Mouse (Mus musculus): ENCODE data around the gene Mip. TPM values are rescaled to one million over a fixed set of nuclear protein-coding genes. Genes with fewer than 3 reads are reported as not detected.
"Not testable (repeated sequence)": the region's sequence is repeated elsewhere in the genome, so short reads cannot be mapped to it uniquely, and the experiment has no call there.

The Mip gene
- total RNA-seq, 2 experiments from 2014 or later = not detected

- peak; percentile 56 for ATAC-seq (replicated peaks; ENCODE audit: low FRiP score, poor library complexity, severe bottlenecking)
Measured at GRCm38 (mm10) chr10:128240131-128240530, 14.5 kb downstream of the Mip start.

GRCm38 (mm10) chr10:128243252-128243651 lies 17.6 kb downstream of the Mip start:
- no peak for ATAC-seq (replicated peaks; ENCODE audit: low FRiP score, poor library complexity, severe bottlenecking)

DNA sequence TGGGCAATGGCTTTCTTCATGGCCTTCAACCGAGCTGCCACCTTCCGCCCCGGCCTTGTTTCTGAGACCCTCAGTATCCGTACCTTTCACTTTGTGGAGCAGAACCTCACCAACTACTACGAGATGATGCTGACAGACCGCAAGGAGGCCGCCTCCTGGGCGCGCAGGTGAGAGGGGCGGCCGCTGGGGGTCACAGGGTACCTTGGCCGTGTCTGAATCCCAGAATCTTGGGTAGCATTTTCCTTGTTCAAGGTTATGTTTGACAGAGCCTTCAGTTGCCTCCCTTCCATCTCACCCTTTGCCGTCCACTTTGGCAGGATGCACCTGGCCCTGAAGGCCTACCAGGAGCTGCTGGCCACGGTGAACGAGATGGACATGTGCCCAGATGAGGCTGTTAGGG lies 18.5 kb downstream of the Mip start:
- no peak for ATAC-seq (replicated peaks; ENCODE audit: low FRiP score, poor library complexity, severe bottlenecking)

GRCm38 (mm10) chr10:128247020-128247732 lies 21.5 kb downstream of the Mip start:
- ATAC-seq (replicated peaks; ENCODE audit: low FRiP score, poor library complexity, severe bottlenecking) = no peak

GRCm38 (mm10) chr10:128250565-128250964 lies 24.9 kb downstream of the Mip start:
- no peak for ATAC-seq (replicated peaks; ENCODE audit: low FRiP score, poor library complexity, severe bottlenecking)

DNA sequence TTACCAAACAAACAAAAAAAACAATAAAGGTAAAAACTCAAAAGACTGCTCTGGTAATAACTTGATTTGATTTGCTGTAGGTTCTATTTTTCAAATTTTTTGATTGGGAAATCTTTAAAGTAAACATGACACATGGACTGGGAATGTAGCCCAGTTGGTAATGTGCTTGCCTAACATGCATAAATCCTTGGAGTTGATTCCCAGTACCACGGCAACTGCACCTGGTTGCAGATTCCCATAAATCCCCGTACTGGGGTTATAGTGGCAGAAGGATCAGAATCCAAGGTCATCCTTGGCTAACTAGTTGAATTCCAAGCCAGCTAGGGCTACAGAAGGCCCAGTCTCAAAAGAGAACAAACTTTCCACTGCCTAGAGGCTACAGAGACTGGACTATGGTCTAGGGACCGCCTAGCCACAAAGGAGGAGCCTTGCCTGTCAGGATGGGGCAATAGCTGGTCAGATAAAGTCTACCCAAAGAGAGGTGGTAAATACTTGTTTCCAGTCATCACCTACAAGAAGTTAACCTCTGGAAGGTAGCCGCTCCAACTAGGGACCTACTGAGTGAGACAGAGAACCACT lies 28.1 kb downstream of the Mip start, which contains the start of gene Apon:
Apon (plus strand) TSS at position 420 of the 579 bp plus-strand sequence.
- ATAC-seq (replicated peaks; ENCODE audit: low FRiP score, poor library complexity, severe bottlenecking) = no peak

GRCm38 (mm10) chr10:128255925-128256324 lies 30.3 kb downstream of the Mip start:
- no peak for ATAC-seq (replicated peaks; ENCODE audit: low FRiP score, poor library complexity, severe bottlenecking)

DNA sequence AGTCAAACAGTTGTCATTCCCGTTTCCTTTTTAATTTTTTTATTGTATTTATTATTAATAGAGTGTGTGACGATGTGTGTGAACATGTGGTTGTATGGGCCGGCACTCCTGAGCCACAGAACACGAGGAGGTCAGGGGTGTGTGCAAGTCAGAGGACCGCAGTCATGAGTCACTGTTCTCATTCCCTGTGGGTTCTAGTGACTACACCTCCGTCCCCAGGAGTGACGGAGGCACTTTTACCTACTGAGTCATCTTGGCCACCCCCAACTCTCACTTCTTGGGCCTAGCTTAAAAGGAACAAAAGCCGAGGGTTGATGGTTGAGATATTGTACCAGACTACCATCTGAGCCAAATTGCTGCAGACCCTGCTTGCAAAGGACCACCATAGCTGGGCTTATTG lies 30.7 kb downstream of the Mip start:
- no peak for ATAC-seq (replicated peaks; ENCODE audit: low FRiP score, poor library complexity, severe bottlenecking)

DNA sequence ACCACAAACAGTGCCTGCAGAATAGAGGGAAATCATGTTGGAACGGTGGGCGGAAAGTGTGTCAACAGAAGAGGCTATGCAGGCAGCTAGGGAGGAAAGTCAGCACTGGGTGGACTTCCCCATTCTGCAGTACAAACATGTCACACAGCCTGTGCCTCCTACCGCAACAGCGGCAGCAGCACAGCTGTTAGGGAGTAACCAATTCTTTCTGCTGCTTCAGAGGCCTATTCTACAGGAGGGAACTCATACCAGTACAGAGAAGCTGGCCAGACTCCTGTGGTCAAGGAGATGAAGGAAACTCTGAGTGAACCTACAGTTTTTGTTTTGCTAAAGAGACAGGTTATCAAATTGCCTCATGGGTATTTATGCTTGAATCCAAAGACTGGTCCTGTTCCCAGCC lies 33.3 kb downstream of the Mip start:
- no peak for ATAC-seq (replicated peaks; ENCODE audit: low FRiP score, poor library complexity, severe bottlenecking)

GRCm38 (mm10) chr10:128259946-128260345 lies 34.3 kb downstream of the Mip start:
- no peak for ATAC-seq (replicated peaks; ENCODE audit: low FRiP score, poor library complexity, severe bottlenecking)

GRCm38 (mm10) chr10:128260376-128260775 lies 34.7 kb downstream of the Mip start:
- ATAC-seq (replicated peaks; ENCODE audit: low FRiP score, poor library complexity, severe bottlenecking) = not testable (repeated sequence)

- no peak for ATAC-seq (replicated peaks; ENCODE audit: low FRiP score, poor library complexity, severe bottlenecking)
Measured at GRCm38 (mm10) chr10:128262300-128262699, 36.7 kb downstream of the Mip start.

DNA sequence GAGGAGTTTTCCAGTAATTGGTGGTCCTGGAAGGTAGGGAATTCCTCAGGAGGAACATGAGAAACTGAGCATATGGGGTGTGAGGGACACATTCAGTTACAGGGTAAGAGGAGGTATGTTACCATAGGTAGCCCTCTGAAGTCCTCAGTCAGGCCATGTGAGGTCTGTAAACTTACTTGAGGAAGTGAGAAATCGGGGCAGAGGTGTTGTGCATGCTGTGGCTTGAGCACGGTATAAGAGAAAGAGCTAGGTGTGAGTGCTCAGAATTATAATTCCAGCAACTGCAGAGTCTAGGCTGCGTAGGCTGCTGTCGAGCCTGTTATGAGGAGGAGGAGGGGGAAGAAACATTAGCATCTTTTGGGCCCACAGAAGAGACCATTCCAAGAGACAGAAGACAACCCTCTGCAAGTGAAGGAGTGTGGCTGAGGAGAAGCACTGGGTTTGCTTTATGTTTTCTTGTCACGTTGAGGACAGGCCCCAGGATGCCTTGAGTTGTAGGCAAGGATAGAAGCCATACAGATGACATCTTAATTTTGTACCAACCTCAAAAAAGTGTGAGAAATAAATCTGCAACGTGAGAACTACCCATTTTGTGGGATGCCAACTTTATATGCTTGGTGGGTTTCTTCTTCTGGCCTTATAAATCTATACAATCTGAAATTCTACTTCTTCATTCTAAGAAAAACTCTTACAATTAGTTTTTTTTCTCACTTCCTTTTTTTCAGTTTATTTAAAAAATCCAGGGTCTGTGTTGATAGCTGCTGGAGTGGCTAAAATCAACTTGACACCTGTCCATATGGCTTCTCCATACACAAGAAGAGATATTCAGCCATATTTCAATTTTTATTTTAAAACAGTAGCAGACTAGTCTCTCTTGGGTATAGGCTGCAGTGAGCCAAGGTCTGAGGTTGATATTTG lies 38.0 kb downstream of the Mip start:
- no peak for ATAC-seq (replicated peaks; ENCODE audit: low FRiP score, poor library complexity, severe bottlenecking)

DNA sequence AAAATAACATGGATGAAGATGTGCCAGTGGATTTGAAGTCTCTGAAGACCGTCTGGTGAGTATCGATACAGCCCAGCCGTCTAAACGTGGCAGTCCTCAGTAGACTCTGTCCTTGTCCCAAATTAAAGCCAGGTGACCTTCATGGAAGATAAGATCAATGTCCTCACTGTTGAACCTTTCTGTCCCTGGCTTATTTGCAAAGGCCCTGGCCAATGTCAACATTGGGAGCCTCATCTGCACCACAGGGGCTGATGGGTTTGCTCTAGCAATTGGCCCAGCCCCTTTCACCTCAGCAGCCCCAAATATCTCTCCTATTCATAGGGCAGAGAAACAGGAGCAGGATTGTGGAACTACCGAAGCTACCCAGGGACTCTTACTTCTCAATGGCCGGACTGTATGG lies 42.7 kb downstream of the Mip start, which contains the start of gene Apof:
Apof (plus strand) TSS at position 301 of the 400 bp plus-strand sequence.
- ATAC-seq (replicated peaks; ENCODE audit: low FRiP score, poor library complexity, severe bottlenecking) = no peak

DNA sequence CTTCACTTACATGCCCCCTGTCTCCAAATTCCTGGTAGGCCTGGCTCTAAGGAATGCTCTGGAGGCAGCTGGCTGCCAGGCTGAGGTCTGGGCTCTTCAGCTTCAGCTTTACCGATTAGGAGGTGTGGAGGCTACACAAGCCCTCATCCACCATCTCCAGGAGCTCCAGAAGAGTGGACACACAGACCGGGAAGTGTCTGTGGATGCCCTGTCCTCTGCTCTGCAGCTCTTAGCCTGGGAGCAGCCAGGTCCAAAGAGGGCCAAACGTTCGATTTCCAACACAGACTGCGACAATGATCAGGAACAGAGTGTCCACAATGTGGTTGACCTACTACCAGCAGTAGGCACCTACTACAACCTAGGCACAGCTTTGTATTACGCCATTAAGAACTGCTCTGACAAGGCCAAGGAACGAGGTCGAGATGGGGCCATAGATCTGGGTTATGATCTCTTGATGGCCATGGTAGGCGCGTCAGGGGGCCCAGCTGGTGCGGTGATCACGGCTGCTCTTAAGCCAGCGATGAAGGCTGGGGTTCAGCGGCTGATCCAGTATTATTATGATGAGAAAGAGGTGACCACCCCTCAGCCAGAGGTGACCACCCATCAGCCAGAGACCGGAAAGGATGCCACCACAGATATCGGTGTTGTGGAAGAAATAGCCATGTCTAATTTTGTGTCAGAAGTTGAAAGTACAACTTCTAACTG lies 43.7 kb downstream of the Mip start:
- no peak for ATAC-seq (replicated peaks; ENCODE audit: low FRiP score, poor library complexity, severe bottlenecking)

- ATAC-seq (replicated peaks; ENCODE audit: low FRiP score, poor library complexity, severe bottlenecking) = peak; percentile 97
Measured at GRCm38 (mm10) chr10:128270287-128270841, 44.7 kb downstream of the Mip start, which contains the start of gene Stat2. Stat2 (plus strand) TSS chr10:128270559.

DNA sequence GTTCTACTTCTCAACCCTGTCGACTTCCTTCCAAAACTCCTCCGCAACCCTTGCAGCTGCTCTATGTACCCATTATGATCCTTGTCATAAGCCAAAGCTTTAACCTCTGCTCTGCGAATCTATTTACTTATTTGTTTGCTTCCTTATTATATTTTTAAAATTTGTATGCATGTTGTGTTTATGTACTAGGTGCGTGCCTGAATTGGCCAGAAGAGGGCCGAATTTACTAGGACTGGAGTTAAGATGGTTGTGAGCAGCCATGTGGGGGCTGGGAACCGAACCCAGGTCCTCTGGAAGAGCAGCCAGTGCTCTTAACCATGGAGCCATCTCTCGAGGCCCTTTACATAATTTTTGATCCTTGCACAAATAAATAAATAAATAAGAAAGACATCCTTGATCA lies 45.2 kb downstream of the Mip start:
- no peak for ATAC-seq (replicated peaks; ENCODE audit: low FRiP score, poor library complexity, severe bottlenecking)

DNA sequence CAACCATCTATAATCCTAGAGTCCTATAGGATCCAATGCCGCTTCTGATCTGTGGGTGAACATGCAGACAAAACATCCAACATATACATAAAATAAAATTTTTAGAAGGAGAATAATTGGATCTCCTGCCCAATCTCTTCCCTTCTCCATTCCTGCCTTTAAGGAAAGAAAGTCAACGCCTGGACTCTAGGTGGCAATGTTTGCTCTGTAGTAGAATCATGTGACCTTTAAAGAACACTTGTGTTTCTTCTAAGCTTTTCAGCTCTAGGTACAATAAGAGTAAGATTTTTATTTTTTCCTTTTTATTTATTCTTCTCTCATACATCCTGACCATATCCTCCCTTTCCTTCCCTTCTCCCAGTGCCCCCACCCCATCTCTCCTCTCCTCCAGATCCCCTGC lies 46.2 kb downstream of the Mip start:
- ATAC-seq (replicated peaks; ENCODE audit: low FRiP score, poor library complexity, severe bottlenecking) = no peak

- ATAC-seq (replicated peaks; ENCODE audit: low FRiP score, poor library complexity, severe bottlenecking) = not testable (repeated sequence)
Measured at GRCm38 (mm10) chr10:128272819-128273439, 47.3 kb downstream of the Mip start.

All from erythroid progenitor cell, adult 5-6 weeks (primary cell).